Mouse (Mus musculus) G1E (cell line): ENCODE measurements around the gene Sult2a1. TPM values are rescaled to one million over a fixed set of nuclear protein-coding genes. Genes with fewer than 3 reads are reported as not detected.
"Not testable (repeated sequence)": the region's sequence is repeated elsewhere in the genome, so short reads cannot be mapped to it uniquely, and the experiment has no call there.

Source experiments
- ATAC-seq: 2 replicates; pipeline ENCODE4 v1.8.0; 2016; ENCODE audit warnings: mild to moderate bottlenecking; ENCODE audit not compliant: insufficient number of reproducible peaks, poor library complexity, low FRiP score, severe bottlenecking; ENCODE audit errors: extremely low read depth
- DNase-seq: peaks from one replicate; pipeline ENCODE4 v3.0.0; 2012; ENCODE audit warnings: low spot score
- H3K27me3 ChIP-seq: 2 replicates; pipeline ENCODE4 v1.6.1; 2012; ENCODE audit warnings: mild to moderate bottlenecking, low read length, inconsistent platforms; ENCODE audit not compliant: insufficient read depth
- H3K36me3 ChIP-seq: replicated peaks from 2 replicates; pipeline ENCODE3; 2012; ENCODE audit warnings: mild to moderate bottlenecking, inconsistent platforms
- H3K4me1 ChIP-seq: 2 replicates; pipeline ENCODE4 v1.6.1; 2012; ENCODE audit warnings: low read depth, low read length, inconsistent platforms, mixed read lengths; ENCODE audit not compliant: insufficient read depth
- H3K4me3 ChIP-seq: 2 replicates; pipeline ENCODE4 v1.5.1; 2012; ENCODE audit warnings: low read depth, mild to moderate bottlenecking, inconsistent platforms, low read length, moderate library complexity, mixed read lengths
- H3K9me3 ChIP-seq: replicated peaks from 2 replicates; pipeline ENCODE4 v1.6.1; 2012; ENCODE audit warnings: inconsistent platforms
- CTCF ChIP-seq: IDR thresholded peaks from 2 replicates; pipeline ENCODE4 v1.5.1; 2012; ENCODE audit warnings: low read depth, low read length, inconsistent platforms, mixed read lengths
- GATA1 ChIP-seq: IDR thresholded peaks from 2 replicates; pipeline ENCODE4 v1.6.1; 2012; ENCODE audit warnings: borderline replicate concordance, low read length, inconsistent platforms, mixed read lengths
- GATA2 ChIP-seq: IDR thresholded peaks from 2 replicates; pipeline ENCODE4 v1.6.1; 2012; ENCODE audit warnings: low read depth, low read length, inconsistent platforms, borderline replicate concordance
- POLR2AphosphoS5 ChIP-seq: IDR thresholded peaks from 2 replicates; pipeline ENCODE4 v1.6.1; 2012; ENCODE audit warnings: low read depth, low read length, inconsistent platforms; ENCODE audit not compliant: insufficient replicate concordance
- TAL1 ChIP-seq: conservative IDR thresholded peaks from 2 replicates; pipeline ENCODE4 v1.6.1; 2012; ENCODE audit warnings: low read depth, low read length, inconsistent platforms, mixed read lengths
- polyA plus RNA-seq: library from polyadenylated mRNA; stranded (reverse); fragments of >175 nt; gene quantifications from 2 replicates; pipeline ENCODE4 v1.2.3, GENCODE M21; 2012
- total RNA-seq, 2 experiments: library from RNA; stranded (forward) in 1 of 2; stranded (reverse) in 1 of 2; fragments of 200-1000 nt in 1 of 2; fragments of >200 nt in 1 of 2; fragmentation: Nextera tagmentation in 1 of 2; gene quantifications; 2 replicates each; pipeline ENCODE4 v1.2.3; 2014 to 2017

Gene Sult2a1
- total RNA-seq (2014; fragmentation: Nextera tagmentation) (not detected in 2 replicates), total RNA-seq (2017) (0.11 TPM in 1 of 2 replicates, not detected in the other), polyA plus RNA-seq (not detected in 2 replicates)

GRCm38 (mm10) chr7:13837309-13837708 lies at the start of gene Sult2a1:
TSS of gene Sult2a1 (minus strand) at chr7:13837409.
- ATAC-seq, DNase-seq, H3K4me1 ChIP-seq, H3K4me3 ChIP-seq, H3K9me3 ChIP-seq, H3K27me3 ChIP-seq, H3K36me3 ChIP-seq: not testable (repeated sequence)

GRCm38 (mm10) chr7:13813913-13814312 lies 23.3 kb downstream of the Sult2a1 start:
- TF ChIP-seq CTCF (no peak), GATA1 (no peak), POLR2AphosphoS5 (no peak), TAL1 (no peak), GATA2 (no peak)
- ATAC-seq (no peak), DNase-seq (no peak)
- Histone ChIP-seq H3K36me3 (no peaks in the 10 kb centered on the region), H3K4me1 (no peaks in the 10 kb centered on the region), H3K27me3 (no peaks in the 10 kb centered on the region), H3K4me3 (no peak overlapping the region), H3K9me3 (0 out of 2 replicates have a peak, but pooled peaks cover 3% of the 10 kb centered on the region)

Other genes with a start within 250 kb of the Sult2a1 start
- gene Sult2a5, start 213.4 kb downstream of the Sult2a1 start, total RNA-seq (2014; fragmentation: Nextera tagmentation): not detected in 2 replicates
- not detected in 2 replicates for gene Sult2a5, start 213.4 kb downstream of the Sult2a1 start, total RNA-seq (2017)
- gene Sult2a5, start 213.4 kb downstream of the Sult2a1 start, polyA plus RNA-seq: not detected in 2 replicates
- gene Sult2a2, start 103.9 kb downstream of the Sult2a1 start, total RNA-seq (2014; fragmentation: Nextera tagmentation): not detected in 2 replicates
- gene Sult2a2, start 103.9 kb downstream of the Sult2a1 start, total RNA-seq (2017): 0.64 TPM in 1 of 2 replicates, not detected in the other
- not detected in 2 replicates for gene Sult2a2, start 103.9 kb downstream of the Sult2a1 start, polyA plus RNA-seq
- not detected in 2 replicates for gene Sult2a4, start 152.2 kb upstream of the Sult2a1 start, total RNA-seq (2014; fragmentation: Nextera tagmentation)
- gene Sult2a4, start 152.2 kb upstream of the Sult2a1 start, total RNA-seq (2017): not detected in 2 replicates
- not detected in 2 replicates for gene Sult2a4, start 152.2 kb upstream of the Sult2a1 start, polyA plus RNA-seq